Mouse (Mus musculus) hindbrain, embryonic 12.5 days (tissue): ENCODE measurements around the gene Rcor1. TPM values are rescaled to one million over a fixed set of nuclear protein-coding genes. Genes with fewer than 3 reads are reported as not detected.
A peak's percentile ranks its signal among the peaks of the same experiment; 100 is the strongest.

Source experiments
- ATAC-seq: fragments of 200-750 bp; cut with Nextera tagmentation; 2 replicates; pipeline ENCODE4 v1.8.0; 2017; ENCODE audit warnings: moderate TSS enrichment; ENCODE audit not compliant: low FRiP score
- H3K27ac ChIP-seq: fragments of 300-500 bp; sonication (generic); 2 replicates; pipeline ENCODE4 v1.5.1; 2016; ENCODE audit warnings: mild to moderate bottlenecking
- H3K27me3 ChIP-seq: fragments of 300-500 bp; sonication (generic); 2 replicates; pipeline ENCODE4 v1.6.1; 2016; ENCODE audit warnings: mild to moderate bottlenecking
- H3K36me3 ChIP-seq: fragments of 300-500 bp; sonication (generic); 2 replicates; pipeline ENCODE4 v1.6.1; 2016; ENCODE audit warnings: mild to moderate bottlenecking
- H3K4me1 ChIP-seq: fragments of 300-500 bp; sonication (generic); 2 replicates; pipeline ENCODE4 v1.6.1; 2016
- H3K4me2 ChIP-seq: fragments of 300-500 bp; sonication (generic); replicated peaks from 2 replicates; pipeline ENCODE4 v1.6.1; 2016; ENCODE audit warnings: mild to moderate bottlenecking
- H3K4me3 ChIP-seq: fragments of 300-500 bp; sonication (generic); 2 replicates; pipeline ENCODE4 v1.5.1; 2016; ENCODE audit warnings: mild to moderate bottlenecking
- H3K9ac ChIP-seq: fragments of 300-500 bp; sonication (generic); 2 replicates; pipeline ENCODE4 v1.6.1; 2016; ENCODE audit warnings: mild to moderate bottlenecking, moderate library complexity
- H3K9me3 ChIP-seq: fragments of 300-500 bp; sonication (generic); replicated peaks from 2 replicates; pipeline ENCODE4 v1.6.1; 2016; ENCODE audit warnings: mild to moderate bottlenecking
- WGBS: fragments of 180-500 bp; shearing (Covaris S2); methylation state at CpG from one replicate; pipeline ENCODE4 v1.1.7; 2016; 5-methylcytosine and 5-hydroxymethylcytosine counted together
- polyA plus RNA-seq: library from polyadenylated mRNA; unstranded; fragments of >200 nt; fragmentation: Nextera tagmentation; extraction: Ambion mirVana; gene quantifications from 2 replicates; pipeline ENCODE4 v1.2.1, GENCODE M21; 2016

Gene Rcor1
- polyA plus RNA-seq, 1 experiment from 2014 or later: 10.0 TPM

DNA sequence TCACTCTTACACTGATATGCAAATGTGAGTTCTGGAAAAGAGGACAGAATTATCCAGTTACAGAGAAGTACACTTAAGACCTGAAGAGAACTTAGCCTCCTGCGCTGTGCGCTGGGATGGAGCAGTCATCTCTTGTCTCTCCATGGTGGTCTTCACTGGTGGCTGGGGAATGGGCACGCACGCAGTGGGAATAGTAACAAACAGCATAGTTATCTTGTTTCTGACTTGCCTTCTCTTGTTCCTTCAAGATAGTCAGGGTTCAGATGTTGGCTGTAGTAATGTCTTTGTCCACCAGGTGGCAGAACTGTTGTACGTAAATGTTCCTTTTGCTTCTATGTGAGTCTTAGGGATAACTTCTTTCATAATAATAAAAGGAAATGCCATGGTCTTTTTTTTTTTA lies 49.0 kb downstream of the Rcor1 start:
- no peak for ATAC-seq
- Histone ChIP-seq H3K9ac (no peak overlapping the region), H3K4me1 (peaks cover 10% of the 10 kb centered on the region), H3K27me3 (no peaks in the 10 kb centered on the region), H3K4me3 (no peak overlapping the region), H3K27ac (no peak overlapping the region), H3K9me3 (no peaks in the 10 kb centered on the region), H3K36me3 (peaks cover 9% of the 10 kb centered on the region), H3K4me2 (no peak overlapping the region)
- 29% methylated on average over 5 of the region's 5 CpGs for WGBS

DNA sequence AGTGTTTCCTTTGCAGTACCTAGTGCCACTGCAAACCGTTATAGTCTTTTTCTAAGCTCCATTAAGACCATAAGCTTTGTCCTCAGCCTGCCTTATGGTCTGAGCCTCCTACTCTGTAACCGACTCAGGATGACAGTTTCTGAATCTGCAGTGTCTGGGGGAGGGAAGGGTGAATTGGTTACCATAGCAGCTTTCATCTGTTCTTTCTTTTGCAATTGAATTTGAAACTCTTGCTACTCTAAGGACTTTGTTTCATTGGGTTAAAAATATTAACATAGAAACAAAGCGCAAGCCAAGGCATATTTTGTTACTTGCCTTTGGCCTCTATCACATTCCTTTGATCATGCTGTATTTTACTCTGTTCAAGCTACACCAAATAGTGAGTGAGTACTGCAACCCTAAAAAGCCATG lies 49.6 kb downstream of the Rcor1 start:
- peaks cover 10% of the 10 kb centered on the region for H3K4me1 ChIP-seq
- no peak for ATAC-seq
- H3K9ac ChIP-seq: no peak overlapping the region
- no peaks in the 10 kb centered on the region for H3K9me3 ChIP-seq
- WGBS: 54% methylated on average over 3 of the region's 3 CpGs
- no peak overlapping the region for H3K4me3 ChIP-seq
- no peak overlapping the region for H3K4me2 ChIP-seq
- no peak overlapping the region for H3K27ac ChIP-seq
- peaks cover 5% of the 10 kb centered on the region for H3K36me3 ChIP-seq
- no peaks in the 10 kb centered on the region for H3K27me3 ChIP-seq

DNA sequence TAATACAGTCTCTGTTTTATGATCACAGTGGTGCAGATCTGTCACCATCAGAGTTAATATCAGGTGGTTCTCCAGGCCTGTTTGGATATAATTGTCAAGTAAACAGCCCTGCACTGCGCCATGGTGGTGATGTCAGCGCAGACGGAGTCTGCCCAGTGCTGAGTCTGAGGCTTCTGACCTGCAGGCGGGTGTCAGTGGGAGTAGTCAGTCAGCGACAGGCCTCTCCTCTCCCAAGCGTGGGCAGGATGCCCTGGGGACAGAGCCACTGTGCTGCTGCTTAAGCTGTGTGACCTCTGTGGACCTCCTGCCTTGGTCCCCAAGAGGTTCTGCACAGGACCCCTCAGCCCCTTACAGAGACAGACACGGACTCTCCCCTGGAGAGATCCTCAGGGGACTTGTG lies 50.0 kb downstream of the Rcor1 start:
- Histone ChIP-seq H3K9me3 (no peaks in the 10 kb centered on the region), H3K4me2 (no peak overlapping the region), H3K27ac (peak overlapping the region; percentile 40; the same call in 1 of the 2 replicates), H3K4me1 (peaks cover 10% of the 10 kb centered on the region), H3K27me3 (no peaks in the 10 kb centered on the region), H3K36me3 (peaks cover 7% of the 10 kb centered on the region), H3K9ac (0 out of 2 replicates have a peak overlapping the region, but pooled peaks have one; percentile 4), H3K4me3 (no peak overlapping the region)
- 74% methylated on average over 7 of the region's 7 CpGs for WGBS
- ATAC-seq: peak; percentile 58

DNA sequence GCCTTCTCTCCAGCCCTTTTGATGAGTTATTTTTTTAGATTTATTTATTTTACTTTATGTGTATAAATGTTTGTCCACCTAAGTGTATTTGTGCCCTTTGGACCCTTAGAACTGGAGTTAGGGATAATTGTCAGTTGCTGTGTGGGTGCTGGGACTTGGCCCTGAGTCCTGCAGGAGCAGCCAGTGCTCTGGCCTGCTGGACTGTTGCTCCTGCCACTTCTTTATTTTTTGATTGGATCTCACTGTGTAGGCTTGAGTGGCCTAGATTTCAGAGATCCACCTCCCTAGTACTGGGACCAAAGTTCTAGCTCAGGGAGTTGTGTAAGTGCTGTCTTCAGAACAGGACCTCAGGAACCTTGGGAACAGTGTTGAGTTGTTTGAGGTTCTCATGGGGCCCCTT lies 51.6 kb downstream of the Rcor1 start:
- H3K9me3 ChIP-seq: no peaks in the 10 kb centered on the region
- H3K27me3 ChIP-seq: no peaks in the 10 kb centered on the region
- H3K27ac ChIP-seq: no peak overlapping the region
- ATAC-seq: no peak
- H3K4me1 ChIP-seq: peaks cover 10% of the 10 kb centered on the region
- H3K36me3 ChIP-seq: peaks cover 5% of the 10 kb centered on the region; the same call in 1 of the 2 replicates
- H3K9ac ChIP-seq: no peak overlapping the region
- no peak overlapping the region for H3K4me2 ChIP-seq
- no peak overlapping the region for H3K4me3 ChIP-seq

DNA sequence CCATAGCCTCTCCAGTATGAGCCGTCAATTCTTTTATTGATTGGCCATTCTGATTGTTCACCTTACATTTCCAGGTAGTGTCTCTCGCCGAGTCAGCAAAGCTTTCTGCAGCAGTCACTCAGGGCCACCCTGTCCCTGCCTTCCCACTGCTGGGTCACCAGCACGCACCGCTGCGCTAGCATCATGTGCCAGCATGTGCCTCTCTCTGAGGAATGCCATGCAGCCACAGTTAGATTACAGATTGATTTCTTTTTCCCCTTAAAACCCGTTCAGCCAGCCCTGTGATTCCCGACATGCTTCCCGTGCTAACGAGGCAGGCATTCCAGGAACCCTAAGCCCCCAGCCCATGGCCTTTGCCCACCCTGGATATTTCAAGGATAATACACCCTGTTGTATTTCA lies 52.8 kb downstream of the Rcor1 start:
- H3K9me3 ChIP-seq: no peaks in the 10 kb centered on the region
- no peak overlapping the region for H3K4me2 ChIP-seq
- peaks cover 10% of the 10 kb centered on the region for H3K4me1 ChIP-seq
- no peak overlapping the region for H3K9ac ChIP-seq
- ATAC-seq: no peak
- no peaks in the 10 kb centered on the region for H3K27me3 ChIP-seq
- H3K4me3 ChIP-seq: no peak overlapping the region
- H3K36me3 ChIP-seq: peaks cover 6% of the 10 kb centered on the region; the same call in 1 of the 2 replicates
- no peak overlapping the region for H3K27ac ChIP-seq
- WGBS: 85% methylated on average over 10 of the region's 10 CpGs

DNA sequence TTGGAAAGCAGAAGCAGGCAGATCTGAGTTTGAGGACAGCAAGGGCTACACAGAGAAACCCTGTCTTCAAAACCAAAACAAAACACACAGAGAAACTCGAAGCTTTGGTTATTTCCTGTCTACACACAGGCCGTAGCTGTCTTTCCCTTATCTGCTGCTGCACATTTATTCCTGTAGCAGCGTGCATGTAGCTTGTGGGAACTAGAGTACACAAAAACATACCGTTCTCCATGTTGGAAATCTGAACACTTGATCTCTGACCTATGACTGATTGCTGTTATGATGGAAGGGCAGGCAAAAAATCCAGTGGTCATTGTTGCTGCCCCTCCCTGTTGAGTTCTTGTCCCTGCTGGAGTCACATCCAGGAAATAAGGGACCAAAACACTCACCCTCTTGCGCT lies 54.9 kb downstream of the Rcor1 start:
- no peak for ATAC-seq
- H3K9ac ChIP-seq: no peak overlapping the region
- no peaks in the 10 kb centered on the region for H3K27me3 ChIP-seq
- H3K4me3 ChIP-seq: no peak overlapping the region
- H3K36me3 ChIP-seq: peaks cover 12% of the 10 kb centered on the region; the same call in 1 of the 2 replicates
- H3K27ac ChIP-seq: no peak overlapping the region
- no peaks in the 10 kb centered on the region for H3K9me3 ChIP-seq
- no peak overlapping the region for H3K4me2 ChIP-seq
- 84% methylated on average over 5 of the region's 5 CpGs for WGBS
- H3K4me1 ChIP-seq: peaks cover 4% of the 10 kb centered on the region

DNA sequence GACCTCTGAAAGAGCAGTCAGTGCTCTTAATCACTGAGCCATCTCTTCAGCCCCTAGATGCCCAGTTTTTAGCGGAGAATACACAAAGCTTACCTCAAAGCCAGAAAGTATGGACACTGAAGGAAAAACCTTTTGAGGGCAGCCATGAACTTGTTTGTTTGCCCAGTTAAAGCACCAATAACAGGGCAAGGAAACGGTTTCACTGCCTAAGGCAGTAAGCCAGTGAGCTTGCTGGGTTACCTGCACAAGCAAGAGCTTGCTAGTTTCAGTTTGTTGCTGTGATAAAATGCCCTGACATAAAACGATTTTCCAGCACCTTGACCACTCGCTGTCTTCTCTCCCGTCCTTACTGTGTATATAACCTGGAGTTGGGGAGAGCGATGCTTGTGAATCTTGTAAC lies 55.9 kb downstream of the Rcor1 start:
- WGBS: 96% methylated on average over 6 of the region's 6 CpGs
- no peak overlapping the region for H3K27ac ChIP-seq
- ATAC-seq: no peak
- no peak overlapping the region for H3K4me3 ChIP-seq
- no peak overlapping the region for H3K4me2 ChIP-seq
- H3K36me3 ChIP-seq: peaks cover 16% of the 10 kb centered on the region
- no peaks in the 10 kb centered on the region for H3K27me3 ChIP-seq
- no peak overlapping the region for H3K9ac ChIP-seq
- no peaks in the 10 kb centered on the region for H3K9me3 ChIP-seq
- H3K4me1 ChIP-seq: no peaks in the 10 kb centered on the region

DNA sequence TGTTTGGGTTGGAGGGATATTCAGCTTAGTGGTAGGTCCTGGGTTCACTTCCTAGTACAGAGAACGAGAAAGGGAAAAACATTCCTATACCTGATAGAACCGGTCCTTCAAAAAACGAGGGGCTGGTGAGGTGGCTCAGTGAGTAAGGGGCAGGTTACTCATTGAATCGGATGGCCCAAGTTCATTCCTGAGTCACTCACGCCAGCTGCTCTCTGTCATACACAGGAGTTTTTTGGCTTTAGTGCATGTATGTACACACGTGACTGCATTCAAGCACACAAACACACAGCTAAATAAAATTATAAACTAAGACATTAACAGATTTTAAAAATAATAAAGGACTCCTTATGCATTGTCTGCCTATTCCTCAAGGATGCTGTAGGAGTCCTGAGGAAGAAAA lies 57.1 kb downstream of the Rcor1 start:
- WGBS: 83% methylated on average over 6 of the region's 6 CpGs
- Histone ChIP-seq H3K4me3 (no peak overlapping the region), H3K9me3 (no peaks in the 10 kb centered on the region), H3K4me2 (no peak overlapping the region), H3K36me3 (peaks cover 21% of the 10 kb centered on the region), H3K27ac (no peak overlapping the region), H3K4me1 (no peaks in the 10 kb centered on the region), H3K27me3 (no peaks in the 10 kb centered on the region), H3K9ac (no peak overlapping the region)
- no peak for ATAC-seq

DNA sequence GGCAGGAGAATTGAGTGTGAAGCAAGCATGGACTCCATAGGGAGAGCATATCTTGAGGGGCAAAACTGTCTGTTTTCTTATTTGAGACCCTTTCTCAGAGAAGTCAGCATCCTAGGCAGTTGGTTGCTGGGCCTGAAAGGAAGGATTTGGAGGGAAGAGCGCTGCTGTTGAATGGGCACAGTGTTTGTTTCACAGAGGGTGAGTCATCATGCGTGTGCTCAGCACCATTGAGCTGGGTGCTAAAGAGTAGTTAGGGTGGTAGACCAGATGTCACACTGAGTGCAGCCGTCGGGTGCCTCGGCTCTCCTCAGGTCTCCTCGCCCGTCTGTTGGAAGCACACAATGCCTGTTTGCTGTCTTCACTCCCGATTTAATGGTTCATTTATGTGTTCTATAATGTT lies 57.9 kb downstream of the Rcor1 start:
- WGBS: 95% methylated on average over 8 of the region's 8 CpGs
- no peak for ATAC-seq
- H3K4me2 ChIP-seq: no peak overlapping the region
- no peaks in the 10 kb centered on the region for H3K9me3 ChIP-seq
- no peak overlapping the region for H3K4me3 ChIP-seq
- H3K9ac ChIP-seq: no peak overlapping the region
- H3K36me3 ChIP-seq: peaks cover 28% of the 10 kb centered on the region
- no peaks in the 10 kb centered on the region for H3K4me1 ChIP-seq
- H3K27me3 ChIP-seq: no peaks in the 10 kb centered on the region
- no peak overlapping the region for H3K27ac ChIP-seq

DNA sequence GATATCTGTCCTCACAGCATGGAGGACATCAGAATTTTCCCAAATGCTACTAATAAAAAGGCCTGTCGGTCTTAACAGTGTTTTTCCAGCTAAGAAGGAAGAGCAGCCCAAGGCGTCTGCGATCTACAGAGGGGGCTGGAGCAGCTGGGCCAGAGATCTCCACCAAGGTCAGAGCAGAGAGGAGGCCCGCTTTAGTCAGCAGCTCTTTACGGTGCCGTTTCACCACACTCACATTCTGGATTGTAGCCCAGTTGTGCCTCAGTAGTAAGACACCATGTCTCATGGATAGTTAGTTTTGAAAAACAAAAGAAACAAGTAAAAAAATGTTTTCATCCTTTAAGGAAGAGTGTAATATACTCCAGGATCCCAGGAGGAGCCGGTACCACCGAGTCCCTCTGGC lies 72.0 kb downstream of the Rcor1 start:
- no peak for ATAC-seq
- H3K36me3 ChIP-seq: peaks cover 76% of the 10 kb centered on the region
- no peak overlapping the region for H3K27ac ChIP-seq
- H3K9me3 ChIP-seq: no peaks in the 10 kb centered on the region
- 90% methylated on average over 8 of the region's 8 CpGs for WGBS
- no peak overlapping the region for H3K4me3 ChIP-seq
- H3K4me2 ChIP-seq: no peak overlapping the region
- H3K27me3 ChIP-seq: no peaks in the 10 kb centered on the region
- no peaks in the 10 kb centered on the region for H3K4me1 ChIP-seq
- H3K9ac ChIP-seq: no peak overlapping the region

DNA sequence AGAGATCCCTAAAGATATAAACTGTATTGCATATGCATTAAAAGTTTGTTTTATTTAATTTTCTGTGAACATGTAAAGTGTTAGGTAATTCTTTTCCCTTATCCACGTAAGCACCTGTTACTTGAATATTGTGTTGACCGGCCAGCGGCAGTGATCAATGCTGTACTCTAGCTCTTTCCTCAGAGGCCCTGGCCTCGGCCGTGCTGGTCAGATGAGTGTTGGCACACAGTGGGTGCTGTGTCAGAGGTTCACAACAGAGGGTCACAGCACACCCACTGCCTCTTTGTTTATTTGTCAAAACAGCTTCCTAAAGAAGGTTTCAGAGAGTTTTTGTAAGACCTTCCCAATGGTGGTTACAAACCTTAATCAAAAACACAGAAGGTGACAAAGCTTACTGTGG lies 75.4 kb downstream of the Rcor1 start:
- WGBS: 88% methylated on average over 5 of the region's 5 CpGs
- Histone ChIP-seq H3K4me3 (no peak overlapping the region), H3K9me3 (no peaks in the 10 kb centered on the region), H3K4me1 (no peaks in the 10 kb centered on the region), H3K27me3 (no peaks in the 10 kb centered on the region), H3K36me3 (peaks cover 83% of the 10 kb centered on the region), H3K27ac (no peak overlapping the region), H3K4me2 (no peak overlapping the region), H3K9ac (no peak overlapping the region)
- no peak for ATAC-seq

DNA sequence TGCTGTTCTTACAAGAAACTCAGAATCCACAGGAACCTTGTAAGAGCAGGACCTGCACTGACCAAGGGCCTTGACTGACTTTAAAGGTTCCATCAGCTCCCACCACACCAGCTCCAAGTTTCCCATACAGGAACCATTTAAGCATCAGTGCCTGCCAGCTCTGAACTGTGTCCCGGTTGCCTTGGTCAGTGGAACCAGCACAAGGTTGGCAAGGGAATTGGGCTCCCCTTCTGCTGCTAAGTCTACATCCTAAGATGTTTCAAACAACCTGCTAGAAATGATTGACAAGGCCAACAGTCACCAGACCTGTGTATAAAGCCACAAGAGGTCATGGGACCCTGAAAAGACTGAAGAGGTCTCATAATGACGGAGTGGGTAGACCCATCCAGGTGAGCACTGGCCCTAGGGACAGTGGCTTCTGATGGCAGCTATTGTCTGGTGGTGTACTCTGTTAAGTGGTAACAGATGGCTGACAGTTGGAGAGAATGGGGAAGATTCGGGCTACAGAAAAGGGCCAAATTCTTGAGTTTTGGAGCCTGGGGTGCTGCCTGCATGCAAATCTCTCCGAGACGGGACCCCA lies 80.4 kb downstream of the Rcor1 start:
- no peak overlapping the region for H3K4me3 ChIP-seq
- H3K4me2 ChIP-seq: no peak overlapping the region
- 90% methylated on average over 5 of the region's 5 CpGs for WGBS
- peaks cover 8% of the 10 kb centered on the region; the same call in 1 of the 2 replicates for H3K9me3 ChIP-seq
- no peak for ATAC-seq
- no peak overlapping the region for H3K27ac ChIP-seq
- H3K4me1 ChIP-seq: no peaks in the 10 kb centered on the region; the same call in 1 of the 2 replicates
- H3K27me3 ChIP-seq: no peaks in the 10 kb centered on the region
- peaks cover 42% of the 10 kb centered on the region for H3K36me3 ChIP-seq
- no peak overlapping the region for H3K9ac ChIP-seq

DNA sequence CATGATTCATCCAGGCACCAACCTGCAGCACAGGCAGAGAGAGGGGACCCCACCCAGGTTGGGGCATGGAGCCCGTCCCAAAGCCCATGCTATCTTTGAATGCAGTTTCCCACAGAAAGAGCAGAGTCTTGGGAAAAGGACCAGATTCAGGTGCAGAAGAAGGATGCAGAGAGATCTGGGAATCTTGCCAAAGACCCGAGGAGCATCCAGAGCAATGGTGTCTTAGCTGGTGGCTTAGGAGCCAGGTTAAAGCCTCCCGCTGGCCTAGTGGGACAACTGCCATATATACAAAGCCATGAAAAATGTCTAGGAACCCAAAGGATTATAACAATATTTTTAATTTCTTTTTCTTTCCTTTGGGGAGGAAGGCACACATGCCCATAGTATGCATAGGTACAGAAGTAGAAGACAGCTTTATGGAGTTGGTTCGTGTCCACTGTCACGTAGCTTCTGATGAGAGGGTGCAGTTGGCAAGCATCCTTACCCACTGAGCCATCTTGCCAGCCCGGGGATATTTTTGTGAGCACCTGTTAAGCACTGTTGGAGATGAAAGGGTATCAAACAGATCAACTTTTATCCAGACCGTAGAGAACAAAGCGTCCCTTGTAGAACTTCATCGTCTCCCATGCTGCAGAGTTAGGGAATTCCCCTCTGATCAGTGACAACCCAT lies 82.0 kb downstream of the Rcor1 start:
- 89% methylated on average over 9 of the region's 9 CpGs for WGBS
- H3K27ac ChIP-seq: no peak overlapping the region
- H3K9ac ChIP-seq: no peak overlapping the region
- H3K27me3 ChIP-seq: no peaks in the 10 kb centered on the region
- H3K4me1 ChIP-seq: peaks cover 3% of the 10 kb centered on the region; the same call in 1 of the 2 replicates
- H3K4me3 ChIP-seq: no peak overlapping the region
- peaks cover 33% of the 10 kb centered on the region for H3K36me3 ChIP-seq
- peaks cover 8% of the 10 kb centered on the region; the same call in 1 of the 2 replicates for H3K9me3 ChIP-seq
- no peak for ATAC-seq
- no peak overlapping the region for H3K4me2 ChIP-seq
